Mouse (Mus musculus): ENCODE data around the gene Fkbp14.

The Fkbp14 gene

GRCm38 (mm10) chr6:54587683-54588082 lies 9.4 kb downstream of the Fkbp14 start:
- no peak for DNase-seq

- no peak for DNase-seq
Measured at GRCm38 (mm10) chr6:54586911-54587310, 10.2 kb downstream of the Fkbp14 start.

- peak; percentile 63 for DNase-seq
Measured at GRCm38 (mm10) chr6:54586175-54586574, 10.9 kb downstream of the Fkbp14 start.

GRCm38 (mm10) chr6:54573218-54573955 lies 23.7 kb downstream of the Fkbp14 start:
- DNase-seq = no peak

- DNase-seq = no peak
Measured at GRCm38 (mm10) chr6:54569776-54570175, 27.3 kb downstream of the Fkbp14 start.

GRCm38 (mm10) chr6:54566546-54566919 lies 30.6 kb downstream of the Fkbp14 start:
- no peak for DNase-seq

- DNase-seq = peak; percentile 71
Measured at GRCm38 (mm10) chr6:54565665-54566545, 31.2 kb downstream of the Fkbp14 start, which contains the start of gene Scrn1. TSS of gene Scrn1 (minus strand) at chr6:54566489.

GRCm38 (mm10) chr6:54565012-54565411 lies 32.1 kb downstream of the Fkbp14 start:
- DNase-seq = no peak

GRCm38 (mm10) chr6:54564506-54564991 lies 32.6 kb downstream of the Fkbp14 start:
- no peak for DNase-seq

- no peak for DNase-seq
Measured at GRCm38 (mm10) chr6:54563561-54563960, 33.5 kb downstream of the Fkbp14 start.

GRCm38 (mm10) chr6:54562018-54562809 lies 34.9 kb downstream of the Fkbp14 start:
- no peak for DNase-seq

GRCm38 (mm10) chr6:54558466-54558865 lies 38.6 kb downstream of the Fkbp14 start:
- no peak for DNase-seq

GRCm38 (mm10) chr6:54557671-54558070 lies 39.4 kb downstream of the Fkbp14 start:
- DNase-seq = no peak

GRCm38 (mm10) chr6:54555816-54556215 lies 41.3 kb downstream of the Fkbp14 start:
- no peak for DNase-seq

GRCm38 (mm10) chr6:54554341-54555110 lies 42.6 kb downstream of the Fkbp14 start:
- DNase-seq = no peak

- DNase-seq = no peak
Measured at GRCm38 (mm10) chr6:54553632-54554031, 43.5 kb downstream of the Fkbp14 start.

- no peak for DNase-seq
Measured at GRCm38 (mm10) chr6:54552721-54553413, 44.2 kb downstream of the Fkbp14 start.

- no peak for DNase-seq
Measured at GRCm38 (mm10) chr6:54550801-54551323, 46.2 kb downstream of the Fkbp14 start.

GRCm38 (mm10) chr6:54549311-54549710 lies 47.8 kb downstream of the Fkbp14 start:
- DNase-seq = no peak

GRCm38 (mm10) chr6:54548314-54549019 lies 48.6 kb downstream of the Fkbp14 start:
- DNase-seq = no peak

- no peak for DNase-seq
Measured at GRCm38 (mm10) chr6:54543646-54544045, 53.5 kb downstream of the Fkbp14 start.

All from thymus, postnatal 4 days (tissue).